Mouse (Mus musculus) G1E (cell line): Measurements from ENCODE around the gene Nr1h5.

Experiments used
- GATA1 ChIP-seq: IDR thresholded peaks from 2 replicates; pipeline ENCODE4 v1.6.1; 2012; ENCODE audit warnings: borderline replicate concordance, low read length, inconsistent platforms, mixed read lengths
- TAL1 ChIP-seq: conservative IDR thresholded peaks from 2 replicates; pipeline ENCODE4 v1.6.1; 2012; ENCODE audit warnings: low read depth, low read length, inconsistent platforms, mixed read lengths

DNA sequence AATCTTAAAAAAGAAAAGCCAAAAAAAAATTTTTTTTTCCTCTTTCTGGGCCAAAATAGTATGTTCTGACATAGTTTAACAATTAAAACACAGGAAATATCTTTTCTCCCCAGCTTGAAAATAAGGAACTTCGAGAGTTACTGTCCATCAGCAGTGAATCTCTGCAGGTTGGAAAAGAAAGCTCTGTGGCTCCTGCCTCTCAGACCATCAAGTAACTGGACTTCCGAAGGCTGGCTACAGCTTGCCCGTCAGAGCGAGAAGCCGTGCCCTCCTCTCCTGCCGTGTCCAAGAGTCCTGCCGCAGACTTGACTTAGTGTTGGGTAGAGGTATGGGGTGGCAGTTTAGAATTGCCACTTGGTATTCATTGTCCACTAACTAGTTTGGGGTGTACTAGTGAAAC lies 37.7 kb upstream of the Nr1h5 start:
- TF ChIP-seq GATA1 (no peak), TAL1 (no peak)
